Mouse (Mus musculus): ENCODE measurements at regions not wholly inside any gene's neighbourhood (a gene's known extent, or its start where the extent isn't known, plus 50 kb on each side); places are given as distances from the start of the nearest gene placed in this dataset.

DNA sequence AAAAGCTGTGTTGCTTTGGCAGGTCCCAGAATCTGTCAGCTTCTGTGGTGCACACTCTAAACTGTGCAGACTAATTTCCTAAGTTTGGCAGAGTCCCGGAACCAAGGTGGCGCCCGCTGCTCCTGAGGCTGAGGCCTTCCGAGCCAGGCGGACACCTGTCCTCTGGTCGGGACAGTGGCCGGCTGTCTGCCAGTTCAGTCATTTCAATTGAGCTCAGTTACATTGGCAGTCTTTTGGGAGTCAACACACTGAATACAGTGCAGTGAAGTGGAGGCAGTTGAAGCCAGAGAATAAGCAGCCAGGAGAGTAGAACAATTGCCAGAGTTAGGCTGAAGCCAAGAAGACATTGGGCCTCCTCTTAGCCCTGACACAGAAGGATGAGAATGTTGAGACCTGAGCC, 164.2 kb downstream of the Cdh19 start:
- no peak for TF ChIP-seq CTCF (conservative IDR thresholded peaks at IDR 0.05; ENCODE audit: low read length)
- no peak for TF ChIP-seq POU5F1 (IDR thresholded peaks at IDR 0.05; ENCODE audit: borderline replicate concordance, low read length)
